Mouse (Mus musculus) bone marrow macrophage, adult 2 months (primary cell): Measurements from ENCODE around the gene Arrdc4. TPM values are rescaled to one million over a fixed set of nuclear protein-coding genes. Genes with fewer than 3 reads are reported as not detected.

Experiments used
- H3K27ac ChIP-seq: 2 replicates; pipeline ENCODE4 v1.5.1; 2012; ENCODE audit warnings: low read depth, low read length; ENCODE audit not compliant: insufficient read depth
- H3K4me1 ChIP-seq: 2 replicates; pipeline ENCODE4 v1.6.1; 2012; ENCODE audit warnings: low read length; ENCODE audit not compliant: control insufficient read depth, insufficient read depth
- H3K4me3 ChIP-seq: 2 replicates; pipeline ENCODE4 v1.5.1; 2012; ENCODE audit warnings: mild to moderate bottlenecking, low read length, moderate library complexity; ENCODE audit not compliant: insufficient read depth
- CTCF ChIP-seq: IDR thresholded peaks from 2 replicates; pipeline ENCODE4 v1.5.1; 2012; ENCODE audit warnings: low read depth, mild to moderate bottlenecking, low read length, moderate library complexity
- POLR2A ChIP-seq: IDR thresholded peaks from 2 replicates; pipeline ENCODE4 v1.6.1; 2012; ENCODE audit warnings: mild to moderate bottlenecking, low read depth, low read length, borderline replicate concordance
- polyA plus RNA-seq: library from polyadenylated mRNA; stranded (reverse); fragments of >200 nt; gene quantifications from 2 replicates; pipeline ENCODE4 v1.2.4, GENCODE M21; 2012; ENCODE audit not compliant: missing spikeins, insufficient read depth, insufficient read length

The Arrdc4 gene
- polyA plus RNA-seq, 1 experiment = 9.1 TPM

DNA sequence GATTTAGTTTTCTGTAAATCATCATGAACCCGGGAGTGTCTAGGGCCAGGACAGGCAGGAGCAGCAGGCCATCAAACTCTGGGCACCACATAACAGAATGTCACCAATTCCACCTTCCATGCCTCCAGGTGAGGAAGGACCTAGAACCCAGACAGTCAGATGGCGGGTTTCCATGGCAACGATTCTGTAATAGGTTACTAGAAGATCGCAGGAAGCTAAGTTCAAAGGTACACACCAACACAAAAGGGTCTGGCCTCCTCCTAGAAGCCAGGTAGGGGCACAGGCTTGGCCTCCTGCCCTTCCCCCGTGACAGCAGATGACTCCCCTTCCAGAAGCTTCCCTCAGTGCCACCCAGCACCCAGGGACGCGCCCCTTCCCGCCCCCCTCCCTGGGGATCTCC lies 680 bp downstream of the Arrdc4 start:
- H3K4me3 ChIP-seq = peak overlapping the region; percentile 68
- peak overlapping the region; percentile 57 for H3K27ac ChIP-seq
- peaks cover 12% of the 10 kb centered on the region for H3K4me1 ChIP-seq
- TF ChIP-seq CTCF (no peak), POLR2A (no peak)

DNA sequence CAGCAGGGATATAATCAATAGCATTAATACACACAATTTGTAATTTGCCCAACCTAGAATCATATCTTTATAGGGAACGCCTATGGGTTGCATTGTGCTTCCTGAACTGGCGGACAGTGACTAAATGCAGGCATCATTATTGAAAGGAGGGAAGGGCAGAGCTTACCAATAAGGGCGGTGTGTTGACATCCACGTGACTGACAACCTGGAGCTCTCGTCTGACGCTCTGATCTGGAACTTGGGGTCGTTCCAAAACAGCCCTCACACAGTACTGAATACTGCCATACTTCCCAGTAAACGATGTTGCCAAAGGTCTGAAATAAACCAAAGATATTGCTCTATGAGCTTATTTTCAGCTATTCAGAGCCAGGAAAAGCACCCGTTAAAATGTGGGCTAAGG lies 4.4 kb downstream of the Arrdc4 start:
- no peak for TF ChIP-seq CTCF
- no peak for TF ChIP-seq POLR2A
- H3K27ac ChIP-seq = no peak overlapping the region
- H3K4me1 ChIP-seq = peaks cover 8% of the 10 kb centered on the region
- H3K4me3 ChIP-seq = no peak overlapping the region

DNA sequence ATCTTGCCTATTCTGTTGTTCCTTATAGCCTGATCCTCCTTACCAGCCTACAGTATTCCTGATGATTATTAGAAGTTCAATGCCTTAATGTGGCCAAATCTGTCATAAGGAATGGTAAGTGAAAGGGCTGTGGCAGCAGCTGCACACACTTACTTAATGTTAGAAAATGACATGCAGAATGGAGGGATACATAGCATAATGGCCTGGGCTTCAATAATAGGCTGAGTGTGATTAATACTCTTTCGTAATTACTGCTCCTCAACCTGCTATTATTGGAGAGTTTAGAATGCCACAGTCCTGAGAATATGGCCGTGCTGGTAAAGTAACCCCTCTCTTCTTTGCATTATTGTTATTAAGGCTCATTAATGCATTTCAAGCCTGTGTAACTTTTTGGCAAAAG lies 4.8 kb downstream of the Arrdc4 start:
- H3K27ac ChIP-seq = no peak overlapping the region
- TF ChIP-seq CTCF = no peak
- TF ChIP-seq POLR2A = no peak

DNA sequence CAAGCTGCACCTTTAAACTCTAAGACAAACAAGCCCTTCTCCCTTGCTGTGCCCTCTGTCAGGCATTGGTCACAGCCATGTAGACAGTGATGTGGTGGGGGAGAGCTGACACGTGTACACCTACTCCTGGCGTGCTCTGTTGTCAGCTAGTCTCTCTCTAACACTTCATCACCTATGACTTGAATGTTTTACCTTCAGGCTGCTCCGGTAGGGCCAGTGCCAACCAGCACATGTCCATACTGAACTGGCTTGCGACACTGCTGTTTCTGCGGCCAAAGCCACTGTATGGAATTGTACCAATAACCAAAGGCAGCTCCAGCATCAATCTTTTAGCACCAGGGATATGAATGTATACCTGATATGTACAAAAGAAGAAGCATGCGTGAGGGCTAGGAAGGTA lies 8.3 kb downstream of the Arrdc4 start:
- Histone ChIP-seq H3K4me1 (peaks cover 19% of the 10 kb centered on the region), H3K27ac (no peak overlapping the region), H3K4me3 (no peak overlapping the region)
- TF ChIP-seq POLR2A = no peak
- TF ChIP-seq CTCF = no peak

More for the DNA sequence above, 4.8 kb downstream of the Arrdc4 start:
- peaks cover 10% of the 10 kb centered on the region for H3K4me1 ChIP-seq
- H3K4me3 ChIP-seq = no peak overlapping the region

DNA sequence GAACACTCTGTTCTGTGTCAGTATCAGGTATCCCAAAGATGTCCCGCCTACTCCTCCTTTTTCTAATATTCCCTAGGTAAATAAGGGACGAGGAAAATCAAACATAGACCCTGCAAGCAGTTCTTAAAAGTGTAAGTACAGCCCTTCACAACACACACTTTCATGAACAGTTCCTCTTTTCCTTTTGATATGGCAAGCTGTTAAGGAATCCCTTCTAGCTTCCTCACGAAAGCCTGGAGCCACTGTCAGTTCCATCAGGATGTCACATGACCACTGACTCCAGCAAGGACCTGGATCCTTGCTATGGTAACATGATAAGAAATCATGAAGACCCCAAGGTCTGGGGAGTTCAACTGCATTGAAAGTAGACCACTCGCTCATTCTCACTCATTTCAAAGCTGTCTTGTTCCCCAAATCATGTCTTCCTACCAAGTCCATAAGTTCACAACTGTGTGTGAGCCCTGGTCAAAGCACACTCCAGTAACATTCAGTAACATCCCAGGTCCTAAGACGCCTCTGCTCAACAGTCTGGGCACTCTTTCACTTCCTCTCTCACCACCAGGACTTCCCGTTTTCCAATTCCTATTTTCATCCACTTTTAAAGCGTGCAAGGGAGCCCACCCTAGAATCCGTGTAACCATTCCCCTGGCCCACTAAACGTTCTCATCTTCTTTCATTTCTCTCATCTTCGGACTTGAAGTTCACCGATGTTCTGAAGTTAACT lies 10.2 kb downstream of the Arrdc4 start:
- peaks cover 19% of the 10 kb centered on the region for H3K4me1 ChIP-seq
- peak overlapping the region; percentile 80 for H3K27ac ChIP-seq
- no peak for TF ChIP-seq CTCF
- no peak for TF ChIP-seq POLR2A
- H3K4me3 ChIP-seq = no peak overlapping the region

DNA sequence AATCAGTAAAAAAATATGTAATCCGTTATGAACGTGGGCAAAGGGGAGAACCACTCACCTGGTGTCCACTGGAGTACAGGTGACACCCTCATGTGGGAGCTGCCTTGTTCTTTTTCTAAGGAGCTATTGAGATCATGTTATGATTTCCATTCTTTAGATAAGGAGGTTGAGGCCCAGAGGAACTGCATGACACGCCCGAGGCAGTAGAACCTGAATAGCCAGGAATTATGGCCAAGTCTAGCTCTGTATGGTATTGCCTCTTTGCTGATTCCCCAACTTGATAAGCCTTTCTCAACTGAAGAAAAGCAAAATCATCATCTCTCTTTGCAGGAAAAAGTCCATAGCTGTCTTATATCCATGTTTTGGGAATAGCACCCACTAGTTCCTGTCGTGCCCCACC lies 22.7 kb downstream of the Arrdc4 start:
- Histone ChIP-seq H3K27ac (no peak overlapping the region), H3K4me3 (no peak overlapping the region), H3K4me1 (no peaks in the 10 kb centered on the region)
- no peak for TF ChIP-seq POLR2A
- TF ChIP-seq CTCF = no peak

DNA sequence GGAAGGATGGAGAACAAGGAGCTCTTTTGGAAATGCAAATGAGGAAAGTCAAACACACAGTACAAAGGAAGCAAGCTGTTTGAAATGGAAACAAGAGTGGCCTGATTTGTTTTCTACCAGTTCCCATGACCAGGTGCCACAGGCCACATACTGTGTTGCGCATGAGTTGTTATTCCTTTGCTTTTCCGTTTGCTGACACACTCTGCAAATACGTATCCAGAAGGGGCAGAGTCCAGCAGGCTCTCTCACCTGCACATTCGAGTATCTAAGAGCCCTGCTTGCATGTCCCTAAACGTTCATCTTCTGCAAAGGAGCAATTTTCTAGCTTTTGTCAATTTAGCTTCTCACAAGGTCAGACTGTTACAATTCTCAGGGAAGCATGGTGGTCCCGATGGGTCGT lies 24.3 kb downstream of the Arrdc4 start:
- no peaks in the 10 kb centered on the region for H3K4me1 ChIP-seq
- TF ChIP-seq CTCF (no peak), POLR2A (no peak)
- no peak overlapping the region for H3K27ac ChIP-seq
- no peak overlapping the region for H3K4me3 ChIP-seq

DNA sequence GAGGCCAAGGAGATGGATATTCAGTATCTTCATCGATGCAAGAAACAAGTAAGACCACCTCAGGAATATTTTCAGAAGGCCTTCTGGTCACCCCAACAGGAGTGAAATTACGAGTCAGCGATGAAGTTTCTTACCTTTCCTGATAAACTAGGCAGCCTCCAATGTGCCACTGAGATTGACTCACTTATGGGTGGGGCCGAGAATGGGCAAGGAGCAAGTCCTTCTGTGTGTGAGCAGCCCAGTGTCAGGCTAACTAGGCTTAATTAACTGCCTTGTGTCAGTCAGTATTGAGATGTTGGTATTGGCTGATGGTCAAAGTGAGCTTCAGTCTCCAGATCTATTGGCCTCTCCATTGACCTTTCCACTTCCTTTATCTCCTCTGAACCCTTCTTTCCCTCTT lies 27.5 kb downstream of the Arrdc4 start:
- TF ChIP-seq CTCF (no peak), POLR2A (no peak)

DNA sequence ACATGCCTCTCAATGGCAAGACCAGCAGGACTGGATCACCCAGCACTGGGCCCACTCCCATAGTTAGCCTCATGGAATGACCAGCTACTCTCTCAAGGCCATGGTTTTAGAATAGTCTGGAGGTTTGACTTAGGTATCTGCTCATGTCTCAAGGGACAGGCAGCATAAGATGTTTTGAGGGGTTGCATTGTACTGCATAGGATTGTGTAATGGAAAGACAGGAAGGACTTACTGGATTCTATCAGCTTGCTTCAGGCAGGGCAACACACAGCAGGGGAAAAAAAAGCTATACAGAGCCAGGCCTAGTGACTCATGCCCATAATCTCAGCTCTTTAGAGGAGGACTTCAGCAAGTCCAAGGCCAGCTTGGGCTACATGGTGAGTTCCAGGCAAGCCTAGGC lies 31.1 kb downstream of the Arrdc4 start:
- Histone ChIP-seq H3K27ac (no peak overlapping the region), H3K4me1 (no peaks in the 10 kb centered on the region), H3K4me3 (no peak overlapping the region)
- no peak for TF ChIP-seq POLR2A
- no peak for TF ChIP-seq CTCF

More for the DNA sequence above, 27.5 kb downstream of the Arrdc4 start:
- H3K4me3 ChIP-seq = no peak overlapping the region
- H3K27ac ChIP-seq = no peak overlapping the region
- no peaks in the 10 kb centered on the region for H3K4me1 ChIP-seq

DNA sequence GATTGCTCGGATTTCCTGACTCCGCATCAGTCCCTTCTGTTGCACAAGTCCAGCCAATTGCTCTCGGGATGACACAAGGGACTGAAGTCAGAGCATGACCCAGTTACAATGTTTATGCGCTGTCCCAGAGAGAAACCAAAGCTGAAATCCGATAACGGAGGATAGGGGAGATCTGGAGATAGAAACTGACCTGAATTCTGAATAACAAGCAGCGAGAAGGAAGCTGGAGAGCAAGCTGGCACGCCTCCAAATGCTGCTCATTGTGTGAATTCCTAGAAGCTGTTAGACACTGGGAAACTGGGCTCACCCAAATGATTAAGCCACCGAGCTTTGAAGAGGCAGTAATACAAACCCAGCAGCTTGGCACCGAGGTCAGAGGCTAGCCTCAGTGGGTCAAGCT lies 31.5 kb downstream of the Arrdc4 start:
- no peak for TF ChIP-seq POLR2A
- no peak for TF ChIP-seq CTCF
- Histone ChIP-seq H3K27ac (no peak overlapping the region), H3K4me3 (no peak overlapping the region), H3K4me1 (no peaks in the 10 kb centered on the region)
